Mouse (Mus musculus) heart, adult 2 months (tissue): ENCODE measurements at regions not wholly inside any gene's neighbourhood (a gene's known extent, or its start where the extent isn't known, plus 50 kb on each side); places are given as distances from the start of the nearest gene placed in this dataset.

Experiments used
- CTCF ChIP-seq: fragments of 200-600 bp; IDR thresholded peaks from 2 replicates; pipeline ENCODE4 v1.8.1; 2022; ENCODE audit warnings: antibody characterized with exemption, mild to moderate bottlenecking, moderate library complexity
- EP300 ChIP-seq: fragments of 200-500 bp; IDR thresholded peaks from 2 replicates; pipeline ENCODE4 v1.6.1; 2011; ENCODE audit warnings: low read depth, low read length, control low read depth; ENCODE audit not compliant: insufficient read depth
- POLR2A ChIP-seq: fragments of 200-500 bp; IDR thresholded peaks from 2 replicates; pipeline ENCODE4 v1.6.1; 2011; ENCODE audit warnings: mild to moderate bottlenecking, low read depth, low read length, control low read depth; ENCODE audit not compliant: insufficient read depth

GRCm38 (mm10) chr9:113260296-113260695 is 447.8 kb downstream of the Pdcd6ip start:
- TF ChIP-seq CTCF, result no peak
- no peak for TF ChIP-seq POLR2A
- no peak for TF ChIP-seq EP300
